Mouse (Mus musculus): ENCODE results near the gene Epn2. TPM values are rescaled to one million over a fixed set of nuclear protein-coding genes. Genes with fewer than 3 reads are reported as not detected.
"Not testable (repeated sequence)": the region's sequence is repeated elsewhere in the genome, so short reads cannot be mapped to it uniquely, and the experiment has no call there.

Gene Epn2
- total RNA-seq, 2 experiments from 2014 or later: 173 to 185 TPM

GRCm38 (mm10) chr11:61593069-61593468 is 13.6 kb upstream of the Epn2 start:
- DNase-seq (ENCODE audit: extremely low spot score in 1 of 2, low spot score in 1 of 2): no peak

GRCm38 (mm10) chr11:61592061-61592460 is 12.6 kb upstream of the Epn2 start:
- DNase-seq (ENCODE audit: extremely low spot score in 1 of 2, low spot score in 1 of 2): no peak

GRCm38 (mm10) chr11:61590516-61591213 is 11.2 kb upstream of the Epn2 start:
- no peak for DNase-seq (ENCODE audit: extremely low spot score in 1 of 2, low spot score in 1 of 2)

GRCm38 (mm10) chr11:61585421-61585820 is 5.9 kb upstream of the Epn2 start:
- DNase-seq (ENCODE audit: extremely low spot score in 1 of 2, low spot score in 1 of 2): no peak

- no peak for DNase-seq (ENCODE audit: extremely low spot score in 1 of 2, low spot score in 1 of 2)
Observed at GRCm38 (mm10) chr11:61584830-61585229, 5.3 kb upstream of the Epn2 start.

- no peak for DNase-seq (ENCODE audit: extremely low spot score in 1 of 2, low spot score in 1 of 2)
Observed at GRCm38 (mm10) chr11:61584096-61584495, 4.6 kb upstream of the Epn2 start.

- not testable (repeated sequence) for DNase-seq (ENCODE audit: extremely low spot score in 1 of 2, low spot score in 1 of 2)
Observed at GRCm38 (mm10) chr11:61582808-61583207, 3.3 kb upstream of the Epn2 start.

GRCm38 (mm10) chr11:61579878-61580381 is 443 bp upstream of the Epn2 start:
- no peak for DNase-seq (ENCODE audit: extremely low spot score in 1 of 2, low spot score in 1 of 2)

GRCm38 (mm10) chr11:61578541-61578982 is 925 bp downstream of the Epn2 start:
- DNase-seq (ENCODE audit: extremely low spot score in 1 of 2, low spot score in 1 of 2): no peak

- no peak for DNase-seq (ENCODE audit: extremely low spot score in 1 of 2, low spot score in 1 of 2)
Observed at GRCm38 (mm10) chr11:61577991-61578390, 1.5 kb downstream of the Epn2 start.

- DNase-seq (ENCODE audit: extremely low spot score in 1 of 2, low spot score in 1 of 2): no peak
Observed at GRCm38 (mm10) chr11:61577349-61577748, 2.1 kb downstream of the Epn2 start.

GRCm38 (mm10) chr11:61573266-61573665 is 6.2 kb downstream of the Epn2 start:
- no peak for DNase-seq (ENCODE audit: extremely low spot score in 1 of 2, low spot score in 1 of 2)

- no peak for DNase-seq (ENCODE audit: extremely low spot score in 1 of 2, low spot score in 1 of 2)
Observed at GRCm38 (mm10) chr11:61571225-61571624, 8.3 kb downstream of the Epn2 start.

GRCm38 (mm10) chr11:61569671-61570070 is 9.8 kb downstream of the Epn2 start:
- DNase-seq (ENCODE audit: extremely low spot score in 1 of 2, low spot score in 1 of 2): no peak

GRCm38 (mm10) chr11:61564566-61564965 is 14.9 kb downstream of the Epn2 start:
- no peak for DNase-seq (ENCODE audit: extremely low spot score in 1 of 2, low spot score in 1 of 2)

- DNase-seq (ENCODE audit: extremely low spot score in 1 of 2, low spot score in 1 of 2): no peak
Observed at GRCm38 (mm10) chr11:61563939-61564338, 15.5 kb downstream of the Epn2 start.

- DNase-seq (ENCODE audit: extremely low spot score in 1 of 2, low spot score in 1 of 2): no peak
Observed at GRCm38 (mm10) chr11:61562421-61562820, 17.1 kb downstream of the Epn2 start.

- no peak for DNase-seq (ENCODE audit: extremely low spot score in 1 of 2, low spot score in 1 of 2)
Observed at GRCm38 (mm10) chr11:61559572-61559971, 19.9 kb downstream of the Epn2 start.

- DNase-seq (ENCODE audit: extremely low spot score in 1 of 2, low spot score in 1 of 2): no peak
Observed at GRCm38 (mm10) chr11:61553015-61553754, 26.3 kb downstream of the Epn2 start.

GRCm38 (mm10) chr11:61550631-61551030 is 28.9 kb downstream of the Epn2 start:
- DNase-seq (ENCODE audit: extremely low spot score in 1 of 2, low spot score in 1 of 2): no peak

- no peak for DNase-seq (ENCODE audit: extremely low spot score in 1 of 2, low spot score in 1 of 2)
Observed at GRCm38 (mm10) chr11:61547710-61548109, 31.8 kb downstream of the Epn2 start.

GRCm38 (mm10) chr11:61546452-61546851 is 33.0 kb downstream of the Epn2 start:
- DNase-seq (ENCODE audit: extremely low spot score in 1 of 2, low spot score in 1 of 2): no peak
